In the genomic region with DNA sequence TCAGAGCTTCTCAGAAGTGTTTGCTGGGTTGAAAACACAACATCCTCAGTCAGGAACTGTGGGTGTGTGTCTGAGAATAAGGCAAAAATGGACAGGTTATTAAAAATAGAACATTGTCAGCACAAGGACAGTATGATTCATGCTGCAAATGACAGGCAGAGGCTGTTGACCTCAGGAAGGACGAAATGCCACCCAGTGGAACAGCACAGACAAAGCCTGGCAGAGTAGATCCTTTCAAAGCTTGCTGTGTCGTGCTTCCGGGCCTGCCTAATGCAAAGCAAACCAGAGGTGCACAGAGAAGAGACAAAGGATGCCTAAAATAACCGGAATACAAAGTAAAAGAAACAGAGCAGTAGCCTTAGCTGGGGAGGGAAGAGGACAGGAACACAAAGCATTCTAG, we compare ENCODE assay signal across 10 mouse cellular contexts. TPM values are rescaled to one million over a fixed set of nuclear protein-coding genes. Genes with fewer than 3 reads are reported as not detected.
DNase-seq lines count a peak whose midpoint lies in the region; ATAC-seq and TF ChIP-seq lines count a peak whose summit lies in the region.
"Had no signal": no experiment of that assay in that cellular context is flagged by ENCODE, and none has a peak within 500 bp of the region (broad histone marks: within the 10 kb centered on the region; RNA-seq: fewer than 3 reads in every experiment).

No protein-coding gene starts in this region.

- WGBS in kidney, adult 2 months = 33% methylated on average over 4 of the region's 4 CpGs
- 19% methylated on average over 4 of the region's 4 CpGs for WGBS in heart, embryonic 16.5 days
- WGBS in midbrain, embryonic 16.5 days = 4% methylated on average over 4 of the region's 4 CpGs

- no peak for TF ChIP-seq POLR2A in kidney, adult 2 months (IDR thresholded peaks at IDR 0.05; ENCODE audit: low read depth, low read length)

- DNase-seq in kidney, adult 2 months = peak; percentile 23
- no peak for DNase-seq in kidney, adult 18-20 months
- peak; percentile 68 to 71 for DNase-seq in adrenal gland, postnatal 36 days
- DNase-seq in left cerebral cortex, adult 2 months (ENCODE audit: extremely low spot score in 1 of 2, low spot score in 2 of 2) = no peak
- no peak for DNase-seq in spleen, postnatal 4 days (ENCODE audit: low spot score in 2 of 2)

- H3K27me3 ChIP-seq in kidney, adult 2 months (replicated peaks; ENCODE audit: control insufficient read depth, insufficient read depth, low read length) = no peaks in the 10 kb centered on the region; the same call in 1 of the 2 replicates
- no peaks in the 10 kb centered on the region for H3K27me3 ChIP-seq in heart, embryonic 16.5 days (ENCODE audit: control insufficient read depth, insufficient read depth, low read length)
- H3K27me3 ChIP-seq in midbrain, embryonic 16.5 days (ENCODE audit: control insufficient read depth, insufficient read depth, low read depth, low read length) = no peaks in the 10 kb centered on the region
- H3K27me3 ChIP-seq: CH12.LX; embryonic facial prominence, embryonic 12.5 days had no signal

- no peak overlapping the region for H3K27ac ChIP-seq in kidney, adult 2 months (ENCODE audit: insufficient read depth, low read depth, low read length)
- H3K27ac ChIP-seq in heart, embryonic 16.5 days (ENCODE audit: low read length) = peak overlapping the region; percentile 55; the same call in 1 of the 2 replicates
- H3K27ac ChIP-seq in midbrain, embryonic 16.5 days (ENCODE audit: low read length) = peak overlapping the region; percentile 87
- no peak overlapping the region for H3K27ac ChIP-seq in left cerebral cortex, adult 2 months
- H3K27ac ChIP-seq: embryonic facial prominence, embryonic 12.5 days had no signal

- H3K4me1 ChIP-seq in kidney, adult 2 months (ENCODE audit: control insufficient read depth, insufficient read depth, low read length) = no peaks in the 10 kb centered on the region
- peaks cover 10% of the 10 kb centered on the region for H3K4me1 ChIP-seq in heart, embryonic 16.5 days (ENCODE audit: control insufficient read depth, insufficient read depth, low read length)
- peaks cover 13% of the 10 kb centered on the region for H3K4me1 ChIP-seq in midbrain, embryonic 16.5 days (ENCODE audit: control insufficient read depth, insufficient read depth, low read length)

- no peak overlapping the region for H3K4me2 ChIP-seq in heart, embryonic 16.5 days (ENCODE audit: low read depth, low read length)
- no peak overlapping the region for H3K4me2 ChIP-seq in midbrain, embryonic 16.5 days (ENCODE audit: low read length)
- H3K4me2 ChIP-seq: embryonic facial prominence, embryonic 12.5 days had no signal

- H3K4me3 ChIP-seq in kidney, adult 2 months (ENCODE audit: insufficient read depth, low read depth, low read length) = no peak overlapping the region
- H3K4me3 ChIP-seq in heart, embryonic 16.5 days (ENCODE audit: low read length) = no peak overlapping the region
- H3K4me3 ChIP-seq in midbrain, embryonic 16.5 days (ENCODE audit: low read depth, low read length) = no peak overlapping the region
- H3K4me3 ChIP-seq in left cerebral cortex, adult 2 months = no peak overlapping the region
- H3K4me3 ChIP-seq: embryonic facial prominence, embryonic 12.5 days had no signal

- intact Hi-C loops in left cerebral cortex, adult 2 months (cut with DNase I) = loop anchor here (5.0 kb wide), 1 partner anchor 58 kb away; no protein-coding TSS in a partner anchor

- ATAC-seq in heart, embryonic 16.5 days (replicated peaks; ENCODE audit: extremely low read depth, insufficient read depth, low FRiP score) = peak; percentile 74
- ATAC-seq in midbrain, embryonic 16.5 days = peak; percentile 80
- no peak for ATAC-seq in monocyte, adult 5-6 weeks (replicated peaks; ENCODE audit: insufficient number of reproducible peaks, low FRiP score, low TSS enrichment, poor library complexity, severe bottlenecking)

- H3K9me3 ChIP-seq in heart, embryonic 16.5 days (replicated peaks; ENCODE audit: control insufficient read depth, low read length) = 0 out of 2 replicates have a peak, but pooled peaks cover 2% of the 10 kb centered on the region
- no peaks in the 10 kb centered on the region for H3K9me3 ChIP-seq in midbrain, embryonic 16.5 days (replicated peaks; ENCODE audit: control insufficient read depth, low read length, poor library complexity, severe bottlenecking)
- H3K9me3 ChIP-seq: embryonic facial prominence, embryonic 12.5 days had no signal

- H3K9ac ChIP-seq in heart, embryonic 16.5 days (ENCODE audit: low read length) = no peak overlapping the region
- no peak overlapping the region for H3K9ac ChIP-seq in midbrain, embryonic 16.5 days (ENCODE audit: low read depth, low read length)
- H3K9ac ChIP-seq: embryonic facial prominence, embryonic 12.5 days had no signal

- H3K36me3 ChIP-seq in kidney, adult 2 months (ENCODE audit: control insufficient read depth, insufficient read depth, low read length) = no peaks in the 10 kb centered on the region
- no peaks in the 10 kb centered on the region for H3K36me3 ChIP-seq in heart, embryonic 16.5 days (ENCODE audit: control insufficient read depth, insufficient read depth)
- H3K36me3 ChIP-seq in midbrain, embryonic 16.5 days (ENCODE audit: control insufficient read depth, insufficient read depth, low read length) = no peaks in the 10 kb centered on the region
- H3K36me3 ChIP-seq: embryonic facial prominence, embryonic 12.5 days had no signal

- TF ChIP-seq CTCF in kidney, adult 2 months (conservative IDR thresholded peaks at IDR 0.05; ENCODE audit: insufficient read depth, insufficient read length, low read depth, low read length) = no peak
- TF ChIP-seq CTCF in left cerebral cortex, adult 2 months (IDR thresholded peaks at IDR 0.05) = no peak

RNA-seq across cellular contexts. Expression of a gene that starts 54.4 kb away (rescaled TPM):
- polyA plus RNA-seq in kidney, adult 2 months (2012; rRNA removed) = 28.9 and 33.4 TPM in 2 replicates
- total RNA-seq in adrenal gland, postnatal 36 days (2021) = 10 to 100 TPM; 39.9 to 45.8 TPM
- 25.1 and 33.2 TPM in 2 replicates for polyA plus RNA-seq in heart, embryonic 16.5 days (2015; fragmentation: Nextera tagmentation; extraction: Ambion mirVana)
- 44.7 and 50.8 TPM in 2 replicates for polyA plus RNA-seq in midbrain, embryonic 16.5 days (2015; fragmentation: Nextera tagmentation; extraction: Ambion mirVana)
- total RNA-seq in monocyte, adult 5-6 weeks (2017) = 66.6 to 90.5 TPM (median 70.1 TPM) in 3 replicates
- total RNA-seq in left cerebral cortex, adult 2 months (2021) = 10 to 100 TPM; 59.6 to 62.4 TPM

Comparison
In these comparisons a context has a peak if more than half of its experiments do, and no peak if none do; other contexts are left out.
1. DNase-seq: peak in kidney, adult 2 months (single experiment) and adrenal gland, postnatal 36 days (2 of 2); none in kidney, adult 18-20 months (single experiment), left cerebral cortex, adult 2 months (0 of 2) and spleen, postnatal 4 days (0 of 2).
2. H3K27ac ChIP-seq: peak in heart, embryonic 16.5 days (single experiment) and midbrain, embryonic 16.5 days (single experiment); none in kidney, adult 2 months (single experiment) and left cerebral cortex, adult 2 months (single experiment).